10 mouse cellular contexts compared by ENCODE assay signal in genomic region chr17:85464466-85465411, GRCm38 (mm10).
DNase-seq lines count a peak whose midpoint lies in the region; ATAC-seq and TF ChIP-seq lines count a peak whose summit lies in the region.
"Had no signal": no experiment of that assay in that cellular context is flagged by ENCODE, and none has a peak within 500 bp of the region (broad histone marks: within the 10 kb centered on the region; RNA-seq: fewer than 3 reads in every experiment).

No protein-coding gene starts in this region.

- H3K9me3 ChIP-seq in lung, embryonic 16.5 days (ENCODE audit: control insufficient read depth, low read length): peaks cover 3% of the 10 kb centered on the region; the same call in 1 of the 2 replicates
- peaks cover under 1% of the 10 kb centered on the region for H3K9me3 ChIP-seq in forebrain, embryonic 16.5 days (ENCODE audit: control insufficient read depth, low read length)
- H3K9me3 ChIP-seq in stomach, embryonic 15.5 days: no peaks in the 10 kb centered on the region
- H3K9me3 ChIP-seq: liver, embryonic 15.5 days had no signal

- H3K4me1 ChIP-seq in lung, embryonic 16.5 days (replicated peaks; ENCODE audit: control insufficient read depth, insufficient read depth, low read length): no peaks in the 10 kb centered on the region
- H3K4me1 ChIP-seq in forebrain, embryonic 16.5 days (replicated peaks; ENCODE audit: control insufficient read depth, insufficient read depth, low read length): peaks cover 15% of the 10 kb centered on the region
- H3K4me1 ChIP-seq in stomach, embryonic 15.5 days: peaks cover 5% of the 10 kb centered on the region; the same call in 1 of the 2 replicates
- H3K4me1 ChIP-seq: liver, embryonic 15.5 days had no signal

- 3% methylated on average over 40 of the region's 40 CpGs for WGBS in lung, embryonic 16.5 days
- WGBS in forebrain, embryonic 16.5 days: 3% methylated on average over 40 of the region's 40 CpGs
- WGBS in stomach, embryonic 15.5 days: 4% methylated on average over 40 of the region's 40 CpGs

- no peak overlapping the region for H3K9ac ChIP-seq in lung, embryonic 16.5 days (ENCODE audit: low read length)
- no peak overlapping the region; the same call in 1 of the 2 replicates for H3K9ac ChIP-seq in forebrain, embryonic 16.5 days (replicated peaks; ENCODE audit: low read depth, low read length)
- H3K9ac ChIP-seq in stomach, embryonic 15.5 days: no peak overlapping the region
- H3K9ac ChIP-seq: liver, embryonic 15.5 days had no signal

- no peak overlapping the region for H3K27ac ChIP-seq in lung, embryonic 16.5 days (ENCODE audit: low read length)
- no peak overlapping the region for H3K27ac ChIP-seq in forebrain, embryonic 16.5 days (ENCODE audit: low read length)
- no peak overlapping the region for H3K27ac ChIP-seq in stomach, embryonic 15.5 days
- H3K27ac ChIP-seq in layer of hippocampus, adult 2 months: no peak overlapping the region
- H3K27ac ChIP-seq: liver, embryonic 15.5 days had no signal

- peak overlapping the region; percentile 7; the same call in 1 of the 2 replicates for H3K4me2 ChIP-seq in lung, embryonic 16.5 days (ENCODE audit: low read depth, low read length)
- peak overlapping the region; percentile 41 for H3K4me2 ChIP-seq in forebrain, embryonic 16.5 days (ENCODE audit: low read length)
- peak overlapping the region; percentile 40 for H3K4me2 ChIP-seq in stomach, embryonic 15.5 days
- H3K4me2 ChIP-seq: liver, embryonic 15.5 days had no signal

- H3K27me3 ChIP-seq in lung, embryonic 16.5 days (ENCODE audit: control insufficient read depth, insufficient read depth, low read depth, low read length): peaks cover 79% of the 10 kb centered on the region
- H3K27me3 ChIP-seq in forebrain, embryonic 16.5 days (replicated peaks; ENCODE audit: control insufficient read depth, insufficient read depth, low read length): peaks cover 44% of the 10 kb centered on the region
- peaks cover 80% of the 10 kb centered on the region for H3K27me3 ChIP-seq in stomach, embryonic 15.5 days (replicated peaks)

- ATAC-seq in lung, embryonic 16.5 days (ENCODE audit: low read depth): no peak
- no peak; the same call in 1 of the 2 replicates for ATAC-seq in forebrain, embryonic 16.5 days
- ATAC-seq in stomach, embryonic 15.5 days (ENCODE audit: insufficient read depth, low FRiP score, low read depth): 0 out of 2 replicates have a peak, but pooled peaks have one; percentile 50

- no peak overlapping the region for H3K4me3 ChIP-seq in lung, embryonic 16.5 days (ENCODE audit: low read length)
- H3K4me3 ChIP-seq in forebrain, embryonic 16.5 days (replicated peaks; ENCODE audit: low read length): peak overlapping the region; percentile 6; the same call in 1 of the 2 replicates
- H3K4me3 ChIP-seq in stomach, embryonic 15.5 days (replicated peaks): peak overlapping the region; percentile 17; the same call in 1 of the 2 replicates
- H3K4me3 ChIP-seq in layer of hippocampus, adult 2 months: no peak overlapping the region; the same call in 1 of the 2 replicates
- H3K4me3 ChIP-seq: erythroblast, embryonic 14.5 days; liver, embryonic 15.5 days had no signal

- TF ChIP-seq CTCF in layer of hippocampus, adult 2 months (conservative IDR thresholded peaks at IDR 0.05): no peak

- no peak for DNase-seq in lung, postnatal 14 days
- DNase-seq in kidney, postnatal 36 days: peak; percentile 73 to 76
- no peak for DNase-seq in layer of hippocampus, adult 2 months (ENCODE audit: low spot score in 2 of 2)
- DNase-seq in spleen, postnatal 14 days (ENCODE audit: low spot score in 2 of 2): no peak
- no peak for DNase-seq in urinary bladder, adult 18-20 months (ENCODE audit: low spot score in 2 of 2)

- H3K36me3 ChIP-seq in lung, embryonic 16.5 days (ENCODE audit: control insufficient read depth, insufficient read depth, low read length): no peaks in the 10 kb centered on the region
- H3K36me3 ChIP-seq in forebrain, embryonic 16.5 days (ENCODE audit: control insufficient read depth, insufficient read depth): no peaks in the 10 kb centered on the region
- H3K36me3 ChIP-seq in stomach, embryonic 15.5 days: no peaks in the 10 kb centered on the region
- H3K36me3 ChIP-seq: liver, embryonic 15.5 days had no signal

Comparison
In these comparisons a context has a peak if more than half of its experiments do, and no peak if none do; other contexts are left out.
1. H3K4me3 ChIP-seq: peak in forebrain, embryonic 16.5 days (single experiment) and stomach, embryonic 15.5 days (single experiment); none in lung, embryonic 16.5 days (single experiment) and layer of hippocampus, adult 2 months (single experiment).
2. DNase-seq: peak in kidney, postnatal 36 days (2 of 2); none in lung, postnatal 14 days (single experiment), layer of hippocampus, adult 2 months (0 of 2), spleen, postnatal 14 days (0 of 2) and urinary bladder, adult 18-20 months (0 of 2).
3. Peak in every context shown above with its lines, with median percentiles within 50 percentile points of each other: H3K4me2 ChIP-seq.